ENCODE assay signal across 7 mouse cellular contexts in the genomic region with DNA sequence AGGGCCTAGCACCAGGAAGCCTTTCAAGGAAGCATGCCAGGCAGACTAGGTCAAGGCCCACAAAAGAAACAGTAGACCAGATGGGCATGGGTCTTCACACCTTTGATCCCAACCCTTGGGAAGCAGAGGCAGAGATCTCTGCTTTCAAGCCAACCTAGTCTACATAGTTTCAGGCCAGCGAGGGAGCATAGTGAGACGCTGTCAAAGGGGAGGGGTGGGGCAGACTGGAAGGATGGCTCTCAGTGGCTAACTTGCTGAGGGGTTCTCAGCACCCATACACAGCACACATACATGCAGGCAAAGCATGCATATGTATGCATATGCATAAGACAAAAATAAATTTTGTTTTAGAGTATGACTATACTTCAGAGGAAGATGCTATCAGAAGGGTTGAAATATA. TPM values are rescaled to one million over a fixed set of nuclear protein-coding genes. Genes with fewer than 3 reads are reported as not detected.
DNase-seq lines count a peak whose midpoint lies in the region; ATAC-seq and TF ChIP-seq lines count a peak whose summit lies in the region.

No protein-coding gene starts in this region.

- no peaks in the 10 kb centered on the region for H3K27me3 ChIP-seq in lung, postnatal 0 days (replicated peaks; ENCODE audit: insufficient read depth, low read length)
- no peaks in the 10 kb centered on the region for H3K27me3 ChIP-seq in hindbrain, embryonic 10.5 days (ENCODE audit: insufficient read depth, poor library complexity, severe bottlenecking)
- H3K27me3 ChIP-seq in liver, embryonic 13.5 days: no peaks in the 10 kb centered on the region
- no peaks in the 10 kb centered on the region for H3K27me3 ChIP-seq in stomach, postnatal 0 days (ENCODE audit: control insufficient read depth, insufficient read depth, low read length)

- no peak for ATAC-seq in lung, postnatal 0 days
- no peak for ATAC-seq in liver, embryonic 13.5 days (ENCODE audit: low read depth)
- ATAC-seq in stomach, postnatal 0 days (ENCODE audit: low FRiP score, low TSS enrichment): no peak

- intact Hi-C loops in gastrocnemius, postnatal 36 days (cut with DNase I): loop anchor here (5.0 kb wide), 2 partner anchors 38 to 158 kb away; no protein-coding TSS in a partner anchor

- no peaks in the 10 kb centered on the region; the same call in 1 of the 2 replicates for H3K4me1 ChIP-seq in lung, postnatal 0 days (ENCODE audit: insufficient read depth, low read depth, low read length)
- H3K4me1 ChIP-seq in hindbrain, embryonic 10.5 days (replicated peaks): peaks cover 51% of the 10 kb centered on the region
- peaks cover 21% of the 10 kb centered on the region for H3K4me1 ChIP-seq in liver, embryonic 13.5 days (replicated peaks)
- H3K4me1 ChIP-seq in stomach, postnatal 0 days (replicated peaks; ENCODE audit: control insufficient read depth, insufficient read depth): 0 out of 2 replicates have a peak, but pooled peaks cover 2% of the 10 kb centered on the region

- no peaks in the 10 kb centered on the region for H3K9me3 ChIP-seq in lung, postnatal 0 days (ENCODE audit: low read length)
- no peaks in the 10 kb centered on the region for H3K9me3 ChIP-seq in hindbrain, embryonic 10.5 days
- no peaks in the 10 kb centered on the region for H3K9me3 ChIP-seq in liver, embryonic 13.5 days (replicated peaks)
- no peaks in the 10 kb centered on the region for H3K9me3 ChIP-seq in stomach, postnatal 0 days (ENCODE audit: control insufficient read depth, low read length)

- H3K4me2 ChIP-seq in lung, postnatal 0 days (replicated peaks; ENCODE audit: low read depth, low read length): peak overlapping the region; percentile 73; the same call in 1 of the 2 replicates
- H3K4me2 ChIP-seq in liver, embryonic 13.5 days: peak overlapping the region; percentile 89
- peak overlapping the region; percentile 76; the same call in 1 of the 2 replicates for H3K4me2 ChIP-seq in stomach, postnatal 0 days (replicated peaks; ENCODE audit: low read depth)

- 23% methylated on average over 2 of the region's 2 CpGs for WGBS in lung, postnatal 0 days
- WGBS in hindbrain, embryonic 10.5 days: 5% methylated on average over 2 of the region's 2 CpGs
- WGBS in liver, embryonic 13.5 days (ENCODE audit: insufficient replicate concordance): 32% methylated on average over 2 of the region's 2 CpGs
- WGBS in stomach, postnatal 0 days: 27% methylated on average over 2 of the region's 2 CpGs

- H3K27ac ChIP-seq in lung, postnatal 0 days (ENCODE audit: low read length): no peak overlapping the region
- H3K27ac ChIP-seq in hindbrain, embryonic 10.5 days: peak overlapping the region; percentile 92
- H3K27ac ChIP-seq in liver, embryonic 13.5 days: no peak overlapping the region; the same call in 1 of the 2 replicates
- H3K27ac ChIP-seq in stomach, postnatal 0 days (replicated peaks): no peak overlapping the region

- no peak overlapping the region for H3K9ac ChIP-seq in lung, postnatal 0 days (replicated peaks; ENCODE audit: low read depth)
- H3K9ac ChIP-seq in liver, embryonic 13.5 days: peak overlapping the region; percentile 72; the same call in 1 of the 2 replicates
- no peak overlapping the region for H3K9ac ChIP-seq in stomach, postnatal 0 days (ENCODE audit: low read length)

- DNase-seq in lung, postnatal 0 days (ENCODE audit: low spot score): no peak
- no peak for DNase-seq in lung, postnatal 4 days
- no peak for DNase-seq in hindbrain, embryonic 10.5 days (ENCODE audit: low spot score)
- no peak for DNase-seq in liver, embryonic 13.5 days
- no peak for DNase-seq in stomach, postnatal 0 days (ENCODE audit: low spot score)
- DNase-seq in gastrocnemius, postnatal 36 days: no peak
- no peak for DNase-seq in spleen, adult 12 weeks (ENCODE audit: low spot score)

- H3K4me3 ChIP-seq in lung, postnatal 0 days (ENCODE audit: low read depth, low read length): no peak overlapping the region
- peak overlapping the region; percentile 46 for H3K4me3 ChIP-seq in hindbrain, embryonic 10.5 days
- H3K4me3 ChIP-seq in liver, embryonic 13.5 days (replicated peaks): no peak overlapping the region
- H3K4me3 ChIP-seq in stomach, postnatal 0 days (ENCODE audit: low read depth, low read length): no peak overlapping the region

- no peak for TF ChIP-seq CTCF in lung, postnatal 0 days (IDR thresholded peaks at IDR 0.05)
- no peak for TF ChIP-seq CTCF in stomach, postnatal 0 days (IDR thresholded peaks at IDR 0.05; ENCODE audit: low read depth)

- peaks cover 5% of the 10 kb centered on the region for H3K36me3 ChIP-seq in lung, postnatal 0 days (ENCODE audit: insufficient read depth, low read length)
- peaks cover 27% of the 10 kb centered on the region for H3K36me3 ChIP-seq in hindbrain, embryonic 10.5 days
- no peaks in the 10 kb centered on the region for H3K36me3 ChIP-seq in liver, embryonic 13.5 days
- H3K36me3 ChIP-seq in stomach, postnatal 0 days (ENCODE audit: control insufficient read depth, insufficient read depth, low read length): peaks cover 6% of the 10 kb centered on the region; the same call in 1 of the 2 replicates

- no peak for TF ChIP-seq EP300 in lung, postnatal 0 days (IDR thresholded peaks at IDR 0.05)
- no peak for TF ChIP-seq EP300 in stomach, postnatal 0 days (optimal IDR thresholded peaks at IDR 0.05)

RNA-seq across cellular contexts. Expression of gene Urm1, which starts 0.5 kb away (rescaled TPM):
- 13.5 and 19.0 TPM in 2 replicates for polyA plus RNA-seq in lung, postnatal 0 days (2015; fragmentation: Nextera tagmentation; extraction: Ambion mirVana)
- 23.8 and 25.0 TPM in 2 replicates for polyA plus RNA-seq in hindbrain, embryonic 10.5 days (2016; fragmentation: Nextera tagmentation; extraction: Ambion mirVana)
- 9.9 and 11.4 TPM in 2 replicates for polyA plus RNA-seq in liver, embryonic 13.5 days (2015; fragmentation: Nextera tagmentation; extraction: Ambion mirVana)
- polyA plus RNA-seq in stomach, postnatal 0 days (2015; fragmentation: Nextera tagmentation; extraction: Ambion mirVana): 15.9 and 16.2 TPM in 2 replicates
- 10 to 100 TPM; 24.0 to 29.2 TPM for total RNA-seq in gastrocnemius, postnatal 36 days (2021)

RNA-seq across cellular contexts. Expression of gene Slc27a4, which starts 16.9 kb away (rescaled TPM):
- polyA plus RNA-seq in lung, postnatal 0 days (2015; fragmentation: Nextera tagmentation; extraction: Ambion mirVana): 11.8 and 12.1 TPM in 2 replicates
- polyA plus RNA-seq in hindbrain, embryonic 10.5 days (2016; fragmentation: Nextera tagmentation; extraction: Ambion mirVana): 18.3 and 24.7 TPM in 2 replicates
- polyA plus RNA-seq in liver, embryonic 13.5 days (2015; fragmentation: Nextera tagmentation; extraction: Ambion mirVana): 2.3 and 2.4 TPM in 2 replicates
- polyA plus RNA-seq in stomach, postnatal 0 days (2015; fragmentation: Nextera tagmentation; extraction: Ambion mirVana): 34.0 and 36.4 TPM in 2 replicates
- total RNA-seq in gastrocnemius, postnatal 36 days (2021): 1 to 10 TPM; 7.1 to 7.5 TPM

RNA-seq across cellular contexts. Expression of gene Trub2, which starts 31.1 kb away (rescaled TPM):
- polyA plus RNA-seq in lung, postnatal 0 days (2015; fragmentation: Nextera tagmentation; extraction: Ambion mirVana): 16.2 and 18.5 TPM in 2 replicates
- 53.2 and 59.2 TPM in 2 replicates for polyA plus RNA-seq in hindbrain, embryonic 10.5 days (2016; fragmentation: Nextera tagmentation; extraction: Ambion mirVana)
- 16.2 and 19.1 TPM in 2 replicates for polyA plus RNA-seq in liver, embryonic 13.5 days (2015; fragmentation: Nextera tagmentation; extraction: Ambion mirVana)
- 14.7 TPM in 2 replicates for polyA plus RNA-seq in stomach, postnatal 0 days (2015; fragmentation: Nextera tagmentation; extraction: Ambion mirVana)
- total RNA-seq in gastrocnemius, postnatal 36 days (2021): 10 to 100 TPM; 21.7 to 24.6 TPM

RNA-seq across cellular contexts. Expression of gene Coq4, which starts 32.1 kb away (rescaled TPM):
- polyA plus RNA-seq in lung, postnatal 0 days (2015; fragmentation: Nextera tagmentation; extraction: Ambion mirVana): 11.7 and 13.1 TPM in 2 replicates
- polyA plus RNA-seq in hindbrain, embryonic 10.5 days (2016; fragmentation: Nextera tagmentation; extraction: Ambion mirVana): 46.6 and 48.8 TPM in 2 replicates
- polyA plus RNA-seq in liver, embryonic 13.5 days (2015; fragmentation: Nextera tagmentation; extraction: Ambion mirVana): 15.2 and 15.6 TPM in 2 replicates
- polyA plus RNA-seq in stomach, postnatal 0 days (2015; fragmentation: Nextera tagmentation; extraction: Ambion mirVana): 18.7 and 20.4 TPM in 2 replicates
- 10 to 100 TPM in 1 of 2 experiments, 1 to 10 TPM in 1; 8.1 to 11.2 TPM for total RNA-seq in gastrocnemius, postnatal 36 days (2021)

RNA-seq across cellular contexts. Expression of gene Cercam, which starts 49.6 kb away (rescaled TPM):
- polyA plus RNA-seq in lung, postnatal 0 days (2015; fragmentation: Nextera tagmentation; extraction: Ambion mirVana): 5.4 and 5.6 TPM in 2 replicates
- polyA plus RNA-seq in hindbrain, embryonic 10.5 days (2016; fragmentation: Nextera tagmentation; extraction: Ambion mirVana): 49.1 and 56.2 TPM in 2 replicates
- polyA plus RNA-seq in liver, embryonic 13.5 days (2015; fragmentation: Nextera tagmentation; extraction: Ambion mirVana): 31.1 and 39.0 TPM in 2 replicates
- polyA plus RNA-seq in stomach, postnatal 0 days (2015; fragmentation: Nextera tagmentation; extraction: Ambion mirVana): 17.7 and 18.7 TPM in 2 replicates
- 1 to 10 TPM; 5.4 to 5.7 TPM for total RNA-seq in gastrocnemius, postnatal 36 days (2021)
